17 mouse cellular contexts compared by ENCODE assay signal in genomic region chr3:64434261-64434660, GRCm38 (mm10). TPM values are rescaled to one million over a fixed set of nuclear protein-coding genes. Genes with fewer than 3 reads are reported as not detected.
"Had no signal": no experiment of that assay in that cellular context is flagged by ENCODE, and none has a peak within 500 bp of the region (broad histone marks: within the 10 kb centered on the region; RNA-seq: fewer than 3 reads in every experiment).

No protein-coding gene starts in this region.

RNA-seq across cellular contexts. Expression of gene Vmn2r4, which starts 19.1 kb away (rescaled TPM):
- polyA plus RNA-seq: cerebellum, adult 2 months; cortical plate, adult 2 months; embryonic facial prominence, embryonic 10.5 days; embryonic facial prominence, embryonic 11.5 days; embryonic facial prominence, embryonic 13.5 days; embryonic facial prominence, embryonic 14.5 days; embryonic facial prominence, embryonic 15.5 days; forebrain, embryonic 10.5 days; forebrain, embryonic 11.5 days; forebrain, embryonic 12.5 days; forebrain, embryonic 13.5 days; forebrain, embryonic 14.5 days; forebrain, embryonic 15.5 days; forebrain, embryonic 16.5 days; forebrain, postnatal 0 days; frontal cortex, adult 2 months; gonadal fat pad, adult 2 months had no signal
